Mouse (Mus musculus): Measurements from ENCODE around the gene Abr. TPM values are rescaled to one million over a fixed set of nuclear protein-coding genes. Genes with fewer than 3 reads are reported as not detected.

Gene Abr
- polyA plus RNA-seq, 1 experiment from 2014 or later: 32.3 TPM

GRCm38 (mm10) chr11:76645036-76645435, 22.9 kb upstream of the Abr start:
- Histone ChIP-seq H3K4me1 (replicated peaks; ENCODE audit: control insufficient read depth, insufficient read depth, low read length) (no peaks in the 10 kb centered on the region; the same call in 1 of the 2 replicates), H3K27ac (ENCODE audit: low read depth, low read length) (no peak overlapping the region), H3K36me3 (ENCODE audit: control insufficient read depth, insufficient read depth) (no peaks in the 10 kb centered on the region), H3K4me2 (replicated peaks; ENCODE audit: low read depth) (no peak overlapping the region), H3K4me3 (ENCODE audit: low read depth, low read length) (no peak overlapping the region), H3K27me3 (replicated peaks; ENCODE audit: control insufficient read depth, insufficient read depth, low read length) (peaks cover 7% of the 10 kb centered on the region; the same call in 1 of the 2 replicates), H3K9me3 (ENCODE audit: control insufficient read depth) (no peaks in the 10 kb centered on the region), H3K9ac (ENCODE audit: low read depth, low read length) (no peak overlapping the region)
- 79% methylated on average over 9 of the region's 9 CpGs for WGBS
- no peak for TF ChIP-seq CTCF (IDR thresholded peaks at IDR 0.05; ENCODE audit: low read depth)
- no peak for ATAC-seq

DNA sequence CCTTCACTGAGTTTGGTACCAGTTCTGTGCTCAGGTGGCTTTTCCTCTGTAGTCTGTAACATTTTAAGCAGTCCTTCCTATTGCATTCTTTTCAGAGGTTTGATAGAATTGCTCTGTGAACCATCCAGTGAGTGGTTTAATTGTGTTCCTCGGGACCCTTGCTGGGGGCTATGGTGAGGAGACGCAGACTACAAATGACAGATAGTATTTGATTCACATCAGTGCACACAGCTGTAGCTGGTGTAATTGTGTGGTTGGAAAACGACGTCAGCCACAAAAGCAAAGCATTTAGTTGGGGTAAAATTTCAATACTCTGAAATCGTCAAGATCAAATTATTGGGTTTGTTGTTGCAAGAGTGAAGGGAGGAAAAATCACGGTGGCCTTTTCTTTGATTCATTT, 22.1 kb upstream of the Abr start:
- WGBS: 75% methylated on average over 6 of the region's 6 CpGs
- no peak overlapping the region for H3K27ac ChIP-seq (ENCODE audit: low read depth, low read length)
- TF ChIP-seq CTCF (IDR thresholded peaks at IDR 0.05; ENCODE audit: low read depth): no peak
- H3K36me3 ChIP-seq (ENCODE audit: control insufficient read depth, insufficient read depth): no peaks in the 10 kb centered on the region
- H3K4me1 ChIP-seq (replicated peaks; ENCODE audit: control insufficient read depth, insufficient read depth, low read length): no peaks in the 10 kb centered on the region; the same call in 1 of the 2 replicates
- H3K4me3 ChIP-seq (ENCODE audit: low read depth, low read length): no peak overlapping the region
- H3K9ac ChIP-seq (ENCODE audit: low read depth, low read length): no peak overlapping the region
- no peak for ATAC-seq
- no peak overlapping the region for H3K4me2 ChIP-seq (replicated peaks; ENCODE audit: low read depth)
- no peaks in the 10 kb centered on the region for H3K9me3 ChIP-seq (ENCODE audit: control insufficient read depth)
- H3K27me3 ChIP-seq (replicated peaks; ENCODE audit: control insufficient read depth, insufficient read depth, low read length): peaks cover 7% of the 10 kb centered on the region; the same call in 1 of the 2 replicates

DNA sequence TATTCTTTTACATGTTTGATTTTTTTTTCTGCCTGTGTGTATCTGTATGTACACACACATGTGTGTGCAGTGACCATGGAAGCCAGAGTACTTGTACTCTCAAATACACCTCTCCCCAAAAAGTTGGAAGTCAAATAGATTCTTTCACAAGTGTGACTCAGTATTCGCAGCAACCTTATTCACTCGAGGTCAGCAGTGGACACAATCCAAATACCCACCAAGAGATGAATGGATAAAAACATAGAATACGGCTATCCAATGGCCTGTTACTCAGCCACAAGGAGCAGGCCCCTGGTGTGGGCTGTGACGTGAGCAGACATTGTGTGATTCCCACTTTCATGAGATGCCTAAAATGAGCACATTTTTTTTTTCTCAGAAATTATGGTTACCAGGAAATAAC, 18.1 kb upstream of the Abr start:
- H3K27ac ChIP-seq (ENCODE audit: low read depth, low read length): no peak overlapping the region
- H3K36me3 ChIP-seq (ENCODE audit: control insufficient read depth, insufficient read depth): no peaks in the 10 kb centered on the region
- ATAC-seq: no peak
- H3K27me3 ChIP-seq (replicated peaks; ENCODE audit: control insufficient read depth, insufficient read depth, low read length): no peaks in the 10 kb centered on the region
- H3K4me2 ChIP-seq (replicated peaks; ENCODE audit: low read depth): no peak overlapping the region
- H3K9me3 ChIP-seq (ENCODE audit: control insufficient read depth): no peaks in the 10 kb centered on the region
- WGBS: 75% methylated on average over 4 of the region's 4 CpGs
- no peak overlapping the region for H3K4me3 ChIP-seq (ENCODE audit: low read depth, low read length)
- H3K9ac ChIP-seq (ENCODE audit: low read depth, low read length): no peak overlapping the region
- TF ChIP-seq CTCF (IDR thresholded peaks at IDR 0.05; ENCODE audit: low read depth): no peak
- no peaks in the 10 kb centered on the region for H3K4me1 ChIP-seq (replicated peaks; ENCODE audit: control insufficient read depth, insufficient read depth, low read length)

DNA sequence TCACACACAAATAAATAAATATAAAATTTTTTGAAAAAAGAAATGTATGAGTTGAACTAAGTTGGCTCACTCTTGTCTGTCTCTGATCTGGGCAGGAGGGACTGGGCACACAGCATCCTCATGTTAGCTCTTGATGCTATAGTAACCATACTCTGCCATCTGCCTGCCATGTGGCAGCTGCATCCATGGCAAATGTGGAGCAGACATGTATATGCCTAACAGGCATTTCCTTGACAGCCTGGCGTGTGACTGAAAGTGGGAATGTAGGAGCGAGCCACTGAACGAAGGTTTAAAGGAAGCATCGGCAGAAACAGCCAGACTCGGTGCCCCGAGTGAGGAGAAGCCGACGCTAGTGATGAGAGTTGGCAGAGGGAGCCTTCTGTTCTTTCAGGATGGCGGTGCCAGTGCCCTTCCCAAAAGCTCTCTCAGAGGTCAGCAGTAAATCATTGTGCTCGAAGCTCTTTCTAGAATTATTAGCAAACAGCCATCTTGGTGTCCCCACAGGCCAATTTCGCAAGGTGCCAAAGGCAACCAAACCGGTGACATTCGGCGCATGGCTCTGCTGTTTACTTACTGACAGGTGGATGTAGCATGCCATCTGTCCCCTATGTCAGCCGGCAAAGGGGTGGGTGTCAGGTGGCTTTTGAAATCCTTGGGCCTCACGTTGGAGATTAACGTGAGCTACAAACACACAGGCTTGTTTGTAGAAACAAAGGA, 17.3 kb upstream of the Abr start:
- TF ChIP-seq CTCF (IDR thresholded peaks at IDR 0.05; ENCODE audit: low read depth): no peak
- H3K4me2 ChIP-seq (replicated peaks; ENCODE audit: low read depth): no peak overlapping the region
- WGBS: 76% methylated on average over 17 of the region's 17 CpGs
- no peak overlapping the region for H3K9ac ChIP-seq (ENCODE audit: low read depth, low read length)
- H3K27me3 ChIP-seq (replicated peaks; ENCODE audit: control insufficient read depth, insufficient read depth, low read length): no peaks in the 10 kb centered on the region
- no peaks in the 10 kb centered on the region for H3K4me1 ChIP-seq (replicated peaks; ENCODE audit: control insufficient read depth, insufficient read depth, low read length)
- H3K4me3 ChIP-seq (ENCODE audit: low read depth, low read length): no peak overlapping the region
- H3K36me3 ChIP-seq (ENCODE audit: control insufficient read depth, insufficient read depth): no peaks in the 10 kb centered on the region
- ATAC-seq: no peak
- H3K9me3 ChIP-seq (ENCODE audit: control insufficient read depth): no peaks in the 10 kb centered on the region
- no peak overlapping the region for H3K27ac ChIP-seq (ENCODE audit: low read depth, low read length)

DNA sequence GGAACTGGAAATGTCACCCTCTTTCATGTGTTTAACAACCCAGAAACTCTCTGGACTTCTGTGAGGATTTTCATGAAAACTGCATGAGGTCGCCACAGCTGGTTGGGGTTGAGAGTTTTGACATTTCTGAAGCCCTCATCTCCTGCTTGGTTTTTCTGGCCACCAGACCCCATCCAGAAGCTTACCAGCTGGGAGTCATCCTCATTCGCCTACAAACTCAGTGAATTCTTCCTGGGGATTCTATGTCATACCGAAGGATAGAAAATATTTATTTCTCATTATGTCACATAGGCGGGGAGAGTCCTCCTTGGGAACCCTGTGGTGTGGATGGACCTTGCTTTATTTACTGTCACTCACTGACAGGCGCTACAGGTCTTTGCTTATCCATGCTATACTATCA, 8.4 kb upstream of the Abr start:
- Histone ChIP-seq H3K36me3 (ENCODE audit: control insufficient read depth, insufficient read depth) (no peaks in the 10 kb centered on the region), H3K4me1 (replicated peaks; ENCODE audit: control insufficient read depth, insufficient read depth, low read length) (no peaks in the 10 kb centered on the region), H3K27ac (ENCODE audit: low read depth, low read length) (no peak overlapping the region), H3K9me3 (ENCODE audit: control insufficient read depth) (no peaks in the 10 kb centered on the region), H3K9ac (ENCODE audit: low read depth, low read length) (no peak overlapping the region), H3K4me3 (ENCODE audit: low read depth, low read length) (no peak overlapping the region), H3K27me3 (replicated peaks; ENCODE audit: control insufficient read depth, insufficient read depth, low read length) (no peaks in the 10 kb centered on the region), H3K4me2 (replicated peaks; ENCODE audit: low read depth) (no peak overlapping the region)
- TF ChIP-seq CTCF (IDR thresholded peaks at IDR 0.05; ENCODE audit: low read depth): no peak
- no peak for ATAC-seq
- WGBS: 73% methylated on average over 5 of the region's 5 CpGs

GRCm38 (mm10) chr11:76630023-76630422, 7.9 kb upstream of the Abr start:
- Histone ChIP-seq H3K4me1 (replicated peaks; ENCODE audit: control insufficient read depth, insufficient read depth, low read length) (no peaks in the 10 kb centered on the region), H3K27ac (ENCODE audit: low read depth, low read length) (no peak overlapping the region), H3K9ac (ENCODE audit: low read depth, low read length) (no peak overlapping the region), H3K4me2 (replicated peaks; ENCODE audit: low read depth) (no peak overlapping the region), H3K36me3 (ENCODE audit: control insufficient read depth, insufficient read depth) (no peaks in the 10 kb centered on the region), H3K9me3 (ENCODE audit: control insufficient read depth) (no peaks in the 10 kb centered on the region), H3K4me3 (ENCODE audit: low read depth, low read length) (no peak overlapping the region), H3K27me3 (replicated peaks; ENCODE audit: control insufficient read depth, insufficient read depth, low read length) (no peaks in the 10 kb centered on the region)
- WGBS: 39% methylated on average over 2 of the region's 2 CpGs
- TF ChIP-seq CTCF (IDR thresholded peaks at IDR 0.05; ENCODE audit: low read depth): no peak
- no peak for ATAC-seq
